Mouse (Mus musculus) neural tube, embryonic 14.5 days (tissue): Measurements from ENCODE around the gene Drp2. TPM values are rescaled to one million over a fixed set of nuclear protein-coding genes. Genes with fewer than 3 reads are reported as not detected.

ENCODE experiments used
- ATAC-seq: fragments of 200-750 bp; cut with Nextera tagmentation; 2 replicates; pipeline ENCODE4 v1.8.0; 2017; ENCODE audit warnings: low read depth, mild to moderate bottlenecking, moderate TSS enrichment, moderate library complexity
- H3K27ac ChIP-seq: fragments of 300-500 bp; sonication (generic); 2 replicates; pipeline ENCODE4 v1.5.1; 2014; ENCODE audit warnings: low read depth, mild to moderate bottlenecking, control low read depth, low read length, moderate library complexity, mixed read lengths
- H3K27me3 ChIP-seq: fragments of 300-500 bp; sonication (generic); 2 replicates; pipeline ENCODE4 v1.6.1; 2014; ENCODE audit warnings: low read length; ENCODE audit not compliant: control insufficient read depth, insufficient read depth
- H3K36me3 ChIP-seq: fragments of 300-500 bp; sonication (generic); 2 replicates; pipeline ENCODE4 v1.6.1; 2014; ENCODE audit warnings: low read length, mixed read lengths; ENCODE audit not compliant: control insufficient read depth, insufficient read depth
- H3K4me1 ChIP-seq: fragments of 300-500 bp; sonication (generic); 2 replicates; pipeline ENCODE4 v1.6.1; 2014; ENCODE audit warnings: low read length; ENCODE audit not compliant: control insufficient read depth, insufficient read depth
- H3K4me2 ChIP-seq: fragments of 300-500 bp; sonication (generic); 2 replicates; pipeline ENCODE4 v1.6.1; 2014; ENCODE audit warnings: mild to moderate bottlenecking, low read depth, low read length, control low read depth
- H3K4me3 ChIP-seq: fragments of 300-500 bp; sonication (generic); 2 replicates; pipeline ENCODE4 v1.5.1; 2014; ENCODE audit warnings: low read depth, low read length, control low read depth, mixed read lengths
- H3K9ac ChIP-seq: fragments of 300-500 bp; sonication (generic); replicated peaks from 2 replicates; pipeline ENCODE4 v1.6.1; 2014; ENCODE audit warnings: low read depth, mild to moderate bottlenecking, control low read depth, low read length, mixed read lengths
- H3K9me3 ChIP-seq: fragments of 300-500 bp; sonication (generic); 2 replicates; pipeline ENCODE4 v1.6.1; 2016; ENCODE audit warnings: low read length; ENCODE audit not compliant: control insufficient read depth
- WGBS: fragments of 180-500 bp; shearing (Covaris S2); extraction: QIAGEN DNeasy Blood & Tissue Kit; methylation state at CpG from one replicate; pipeline ENCODE4 v1.1.7; 2014; 5-methylcytosine and 5-hydroxymethylcytosine counted together
- polyA plus RNA-seq: library from polyadenylated mRNA; unstranded; fragments of >200 nt; fragmentation: Nextera tagmentation; extraction: Ambion mirVana; gene quantifications from 2 replicates; pipeline ENCODE4 v1.2.1, GENCODE M21; 2014

Drp2 gene
- 25.1 and 27.7 TPM in 2 replicates for polyA plus RNA-seq

- peak within 1 kb of the TSS; percentile 55 for H3K9ac ChIP-seq
- ATAC-seq: peak; percentile 85
- peak within 1 kb of the TSS; percentile 60 for H3K27ac ChIP-seq
- whole genome bisulfite sequencing: 21% methylated on average over 13 of the region's 15 CpGs
- no peaks in the 10 kb centered on the region for H3K4me1 ChIP-seq
- no peaks in the 10 kb centered on the region for H3K9me3 ChIP-seq
- peak within 1 kb of the TSS; percentile 61 for H3K4me2 ChIP-seq
- no peaks in the 10 kb centered on the region for H3K36me3 ChIP-seq
- no peaks in the 10 kb centered on the region for H3K27me3 ChIP-seq
- H3K4me3 ChIP-seq: peak within 1 kb of the TSS; percentile 36
Measured at GRCm38 (mm10) chrX:134403863-134404583, at the start of gene Drp2. TSS of gene Drp2 (plus strand) at chrX:134404551.

GRCm38 (mm10) chrX:134359336-134359735 lies 45.0 kb upstream of the Drp2 start:
- Histone ChIP-seq H3K4me2 (no peak overlapping the region), H3K27me3 (no peaks in the 10 kb centered on the region), H3K4me1 (no peaks in the 10 kb centered on the region), H3K9ac (no peak overlapping the region), H3K27ac (no peak overlapping the region), H3K9me3 (no peaks in the 10 kb centered on the region), H3K4me3 (no peak overlapping the region), H3K36me3 (no peaks in the 10 kb centered on the region)
- ATAC-seq: no peak
- WGBS: 85% methylated on average over 4 of the region's 4 CpGs

- Histone ChIP-seq H3K4me2 (no peak overlapping the region), H3K27me3 (no peaks in the 10 kb centered on the region), H3K9ac (no peak overlapping the region), H3K36me3 (no peaks in the 10 kb centered on the region), H3K4me1 (no peaks in the 10 kb centered on the region), H3K27ac (no peak overlapping the region), H3K4me3 (no peak overlapping the region), H3K9me3 (no peaks in the 10 kb centered on the region)
- WGBS: 88% methylated on average over 4 of the region's 4 CpGs
- no peak for ATAC-seq
Measured at GRCm38 (mm10) chrX:134362156-134362555, 42.2 kb upstream of the Drp2 start.

- Histone ChIP-seq H3K9ac (no peak overlapping the region), H3K4me1 (no peaks in the 10 kb centered on the region), H3K9me3 (no peaks in the 10 kb centered on the region), H3K4me2 (no peak overlapping the region), H3K27ac (no peak overlapping the region), H3K36me3 (no peaks in the 10 kb centered on the region), H3K27me3 (no peaks in the 10 kb centered on the region), H3K4me3 (no peak overlapping the region)
- ATAC-seq: no peak
- 76% methylated on average over 1 of the region's 1 CpGs for whole genome bisulfite sequencing
Measured at GRCm38 (mm10) chrX:134365421-134365820, 38.9 kb upstream of the Drp2 start.

- Histone ChIP-seq H3K27ac (no peak overlapping the region), H3K36me3 (no peaks in the 10 kb centered on the region), H3K4me1 (no peaks in the 10 kb centered on the region), H3K4me2 (no peak overlapping the region), H3K9ac (no peak overlapping the region), H3K4me3 (no peak overlapping the region), H3K27me3 (no peaks in the 10 kb centered on the region), H3K9me3 (no peaks in the 10 kb centered on the region)
- no peak for ATAC-seq
- WGBS: 75% methylated on average over 3 of the region's 3 CpGs
Measured at GRCm38 (mm10) chrX:134366547-134366946, 37.8 kb upstream of the Drp2 start.

GRCm38 (mm10) chrX:134371279-134371678 lies 33.1 kb upstream of the Drp2 start:
- no peaks in the 10 kb centered on the region for H3K27me3 ChIP-seq
- H3K27ac ChIP-seq: no peak overlapping the region
- H3K36me3 ChIP-seq: no peaks in the 10 kb centered on the region
- H3K4me3 ChIP-seq: no peak overlapping the region
- no peaks in the 10 kb centered on the region for H3K4me1 ChIP-seq
- H3K9ac ChIP-seq: no peak overlapping the region
- no peak overlapping the region for H3K4me2 ChIP-seq
- WGBS: 8% methylated on average over 2 of the region's 2 CpGs
- no peak for ATAC-seq
- no peaks in the 10 kb centered on the region for H3K9me3 ChIP-seq

GRCm38 (mm10) chrX:134374190-134374589 lies 30.2 kb upstream of the Drp2 start:
- Histone ChIP-seq H3K27ac (no peak overlapping the region), H3K4me3 (no peak overlapping the region), H3K9me3 (no peaks in the 10 kb centered on the region), H3K9ac (no peak overlapping the region), H3K36me3 (no peaks in the 10 kb centered on the region), H3K27me3 (no peaks in the 10 kb centered on the region), H3K4me1 (no peaks in the 10 kb centered on the region), H3K4me2 (no peak overlapping the region)
- WGBS: 71% methylated on average over 1 of the region's 1 CpGs
- no peak for ATAC-seq

GRCm38 (mm10) chrX:134384896-134385295 lies 19.5 kb upstream of the Drp2 start:
- Histone ChIP-seq H3K27ac (no peak overlapping the region), H3K36me3 (no peaks in the 10 kb centered on the region), H3K4me1 (no peaks in the 10 kb centered on the region), H3K4me2 (no peak overlapping the region), H3K4me3 (no peak overlapping the region), H3K9ac (no peak overlapping the region), H3K27me3 (no peaks in the 10 kb centered on the region), H3K9me3 (no peaks in the 10 kb centered on the region)
- ATAC-seq: no peak
- 79% methylated on average over 6 of the region's 6 CpGs for WGBS

GRCm38 (mm10) chrX:134398972-134399371 lies 5.4 kb upstream of the Drp2 start:
- Histone ChIP-seq H3K4me2 (no peak overlapping the region), H3K36me3 (no peaks in the 10 kb centered on the region), H3K27ac (no peak overlapping the region), H3K4me3 (no peak overlapping the region), H3K4me1 (no peaks in the 10 kb centered on the region), H3K9me3 (no peaks in the 10 kb centered on the region), H3K9ac (no peak overlapping the region), H3K27me3 (no peaks in the 10 kb centered on the region)
- WGBS: 84% methylated on average over 2 of the region's 2 CpGs
- no peak for ATAC-seq
